Mouse (Mus musculus) testis, adult 2 months (tissue): ENCODE data around the gene Manbal. TPM values are rescaled to one million over a fixed set of nuclear protein-coding genes. Genes with fewer than 3 reads are reported as not detected.

Source experiments
- H3K27ac ChIP-seq: fragments of 200-500 bp; 2 replicates; pipeline ENCODE4 v1.5.1; 2012; ENCODE audit warnings: low read depth, low read length; ENCODE audit not compliant: control insufficient read depth, insufficient read depth
- H3K27me3 ChIP-seq: fragments of 200-500 bp; 2 replicates; pipeline ENCODE4 v1.6.1; 2012; ENCODE audit warnings: mild to moderate bottlenecking, low read length, moderate library complexity; ENCODE audit not compliant: control insufficient read depth, insufficient read depth
- H3K36me3 ChIP-seq: fragments of 200-500 bp; 2 replicates; pipeline ENCODE4 v1.6.1; 2012; ENCODE audit warnings: mild to moderate bottlenecking, low read length; ENCODE audit not compliant: control insufficient read depth, insufficient read depth
- H3K4me1 ChIP-seq: fragments of 200-500 bp; 2 replicates; pipeline ENCODE4 v1.6.1; 2012; ENCODE audit warnings: low read length; ENCODE audit not compliant: control insufficient read depth, insufficient read depth
- H3K4me3 ChIP-seq: fragments of 200-500 bp; 2 replicates; pipeline ENCODE4 v1.5.1; 2012; ENCODE audit warnings: low read depth, mild to moderate bottlenecking, low read length, moderate library complexity, mixed read lengths; ENCODE audit not compliant: control insufficient read depth
- CTCF ChIP-seq: fragments of 200-500 bp; IDR thresholded peaks from 2 replicates; pipeline ENCODE4 v1.5.1; 2012; ENCODE audit warnings: low read depth, mild to moderate bottlenecking, inconsistent platforms, low read length, moderate library complexity; ENCODE audit not compliant: control insufficient read depth, insufficient read depth, insufficient replicate concordance
- POLR2A ChIP-seq: fragments of 200-500 bp; IDR thresholded peaks from 2 replicates; pipeline ENCODE4 v1.6.1; 2012; ENCODE audit warnings: low read depth, mild to moderate bottlenecking, inconsistent platforms, low read length, moderate library complexity; ENCODE audit not compliant: control insufficient read depth
- polyA plus RNA-seq: library from polyadenylated mRNA; depleted of rRNA; stranded (reverse); fragments of >200 nt; gene quantifications from 2 replicates; pipeline ENCODE4 v1.2.3, GENCODE M21; 2012

Manbal gene
- polyA plus RNA-seq, 1 experiment, result 22.5 TPM

DNA sequence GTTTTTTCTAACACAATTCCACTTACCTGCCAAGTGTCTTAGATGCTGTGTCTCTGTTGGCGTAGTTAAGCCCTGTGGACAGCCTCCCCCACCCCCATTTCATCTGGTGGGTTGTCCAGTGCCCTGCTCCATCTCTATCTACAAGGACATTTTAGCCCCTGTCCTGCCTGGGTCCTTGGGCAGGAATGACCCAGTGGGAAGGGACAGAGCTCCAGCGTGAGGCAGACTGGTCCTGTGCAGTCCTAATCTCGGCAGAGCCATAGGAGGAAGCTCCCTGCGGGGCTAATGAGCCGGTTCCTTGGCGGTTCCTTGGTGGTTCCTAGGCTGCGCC lies 22.2 kb downstream of the Manbal start:
- Histone ChIP-seq H3K4me1 (peaks cover 3% of the 10 kb centered on the region), H3K36me3 (no peaks in the 10 kb centered on the region), H3K4me3 (no peak overlapping the region), H3K27ac (no peak overlapping the region), H3K27me3 (no peaks in the 10 kb centered on the region)
- TF ChIP-seq POLR2A (no peak), CTCF (no peak)

DNA sequence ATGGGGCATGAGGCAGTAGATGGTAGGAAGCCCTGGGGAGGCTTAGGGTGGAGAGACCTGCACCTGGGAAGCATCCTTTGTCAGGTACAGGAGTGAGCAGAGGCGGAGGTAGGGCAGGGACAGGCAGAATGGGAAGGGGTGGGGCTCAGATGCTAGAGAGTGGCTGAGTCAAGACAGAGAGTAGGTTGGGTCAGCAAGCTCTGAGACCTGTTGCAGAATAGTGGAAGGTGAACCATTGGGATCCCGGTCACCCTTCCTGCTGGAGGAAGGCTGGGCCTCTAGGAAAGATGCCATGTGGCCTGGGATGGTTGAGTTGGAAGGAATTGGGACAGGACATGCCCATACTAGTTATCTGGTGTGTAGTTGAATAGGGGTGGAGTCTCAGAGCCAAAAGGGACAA lies 24.9 kb downstream of the Manbal start:
- TF ChIP-seq CTCF (no peak), POLR2A (no peak)
- no peak overlapping the region for H3K27ac ChIP-seq

DNA sequence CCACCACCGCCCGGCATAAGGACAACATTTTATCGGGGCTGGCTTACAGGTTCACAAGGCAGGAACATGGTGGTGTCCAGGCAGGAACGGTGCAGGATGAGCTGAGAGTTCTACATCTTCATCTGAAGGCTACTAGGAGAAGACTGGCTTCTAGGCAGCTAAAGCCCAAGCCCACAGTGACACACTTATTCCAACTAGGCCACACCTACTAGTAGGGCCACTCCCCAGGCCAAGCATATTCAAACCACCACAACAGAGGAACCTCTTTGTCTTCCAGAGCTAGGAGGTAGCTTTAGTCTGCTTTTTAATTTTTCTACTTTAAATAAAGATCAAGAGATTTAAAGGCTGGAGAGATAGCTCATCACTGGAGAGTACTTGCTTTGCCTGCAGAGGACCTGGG lies 26.2 kb downstream of the Manbal start:
- Histone ChIP-seq H3K27ac (no peak overlapping the region), H3K36me3 (no peaks in the 10 kb centered on the region), H3K4me1 (peaks cover 3% of the 10 kb centered on the region), H3K4me3 (no peak overlapping the region), H3K27me3 (no peaks in the 10 kb centered on the region)
- TF ChIP-seq CTCF (no peak), POLR2A (no peak)

More for the DNA sequence above, 24.9 kb downstream of the Manbal start:
- H3K36me3 ChIP-seq, result no peaks in the 10 kb centered on the region
- H3K27me3 ChIP-seq, result no peaks in the 10 kb centered on the region
- peaks cover 3% of the 10 kb centered on the region for H3K4me1 ChIP-seq
- H3K4me3 ChIP-seq, result no peak overlapping the region

DNA sequence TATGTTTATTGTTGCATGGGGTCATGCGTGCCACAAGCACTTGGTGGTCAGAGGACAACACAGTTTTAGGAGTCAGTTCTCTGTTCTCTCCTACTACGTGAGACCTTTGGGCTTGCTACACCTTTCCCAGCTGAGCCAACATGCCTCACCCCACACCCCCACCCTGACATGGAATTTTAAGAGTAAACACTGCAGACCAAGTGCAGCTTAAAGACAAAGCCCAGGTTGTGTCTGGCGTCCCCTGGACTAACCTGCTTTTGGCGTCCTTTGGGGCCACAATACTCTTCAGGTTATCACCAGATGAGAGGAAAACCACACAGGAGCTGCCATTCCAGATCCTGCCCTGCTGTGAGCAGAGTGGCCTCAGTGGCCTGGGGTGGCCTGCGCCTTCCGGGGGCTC lies 27.5 kb downstream of the Manbal start:
- H3K4me1 ChIP-seq, result no peaks in the 10 kb centered on the region
- no peaks in the 10 kb centered on the region for H3K27me3 ChIP-seq
- no peaks in the 10 kb centered on the region for H3K36me3 ChIP-seq
- H3K4me3 ChIP-seq, result no peak overlapping the region
- H3K27ac ChIP-seq, result no peak overlapping the region
- TF ChIP-seq CTCF (no peak), POLR2A (no peak)

DNA sequence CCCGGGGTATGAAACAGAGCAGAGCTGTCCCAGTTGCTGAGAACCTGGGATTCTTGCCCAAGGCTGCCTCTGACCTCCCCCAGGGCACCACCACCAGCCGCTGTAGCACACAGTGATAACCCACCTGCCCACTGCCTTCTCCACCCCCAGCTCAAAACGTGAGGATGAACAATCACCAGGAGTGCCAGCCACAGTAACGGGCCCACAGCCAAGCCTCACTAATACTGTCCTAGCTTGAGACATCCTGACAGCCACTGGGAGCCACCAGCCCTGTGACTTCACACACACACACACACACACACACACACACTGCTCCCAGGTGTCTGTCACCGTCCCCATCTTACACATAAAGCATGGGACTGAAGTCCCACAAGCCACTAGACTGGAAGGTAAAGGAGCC lies 28.0 kb downstream of the Manbal start:
- Histone ChIP-seq H3K27ac (no peak overlapping the region), H3K36me3 (no peaks in the 10 kb centered on the region)

DNA sequence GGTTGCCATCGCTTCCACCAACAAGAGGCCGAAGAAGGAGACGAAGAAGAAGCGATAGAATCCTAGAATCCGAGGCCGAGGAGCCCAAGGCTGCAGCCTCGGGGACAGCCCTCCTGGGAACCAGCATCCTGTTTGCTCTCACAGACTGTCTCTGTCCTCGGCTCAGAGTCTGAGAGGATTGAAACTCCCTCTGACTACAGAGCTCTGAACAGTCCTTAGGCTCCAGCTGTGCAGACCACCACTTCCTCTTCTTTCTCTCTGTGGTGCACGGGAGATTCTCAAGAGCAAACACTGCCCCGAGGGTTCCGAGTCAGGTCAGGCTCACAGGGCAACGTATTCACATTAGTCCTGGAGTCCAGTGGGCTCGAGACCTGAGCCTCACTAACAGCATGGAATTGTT lies 28.6 kb downstream of the Manbal start:
- H3K4me1 ChIP-seq, result no peaks in the 10 kb centered on the region
- no peaks in the 10 kb centered on the region for H3K27me3 ChIP-seq
- H3K36me3 ChIP-seq, result no peaks in the 10 kb centered on the region
- no peak overlapping the region for H3K27ac ChIP-seq
- TF ChIP-seq POLR2A, result no peak
- TF ChIP-seq CTCF, result no peak
- H3K4me3 ChIP-seq, result no peak overlapping the region

More for the DNA sequence above, 28.0 kb downstream of the Manbal start:
- Histone ChIP-seq H3K4me1 (no peaks in the 10 kb centered on the region), H3K4me3 (no peak overlapping the region), H3K27me3 (no peaks in the 10 kb centered on the region)
- no peak for TF ChIP-seq CTCF
- TF ChIP-seq POLR2A, result no peak

DNA sequence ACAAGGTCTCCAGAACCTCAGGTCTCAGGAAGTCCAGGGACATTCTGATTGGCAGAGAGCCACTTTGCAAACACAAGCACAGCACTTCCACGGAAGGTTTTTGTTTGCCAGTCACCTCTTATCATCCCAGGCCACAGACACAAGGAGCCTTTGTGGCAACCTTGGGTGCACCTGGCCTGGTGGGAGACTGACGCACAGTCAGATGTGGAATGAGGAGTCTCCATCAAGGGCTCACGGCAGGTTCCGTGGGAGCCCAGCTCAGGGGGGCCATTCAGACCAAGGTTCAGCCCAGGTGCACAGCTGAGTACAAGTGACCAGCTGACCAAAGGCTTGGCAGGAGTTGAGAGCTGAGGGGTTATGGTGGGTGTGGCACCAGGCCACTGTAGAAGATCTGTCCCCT lies 30.0 kb downstream of the Manbal start:
- Histone ChIP-seq H3K27ac (no peak overlapping the region), H3K36me3 (no peaks in the 10 kb centered on the region)
- TF ChIP-seq CTCF (no peak), POLR2A (no peak)

DNA sequence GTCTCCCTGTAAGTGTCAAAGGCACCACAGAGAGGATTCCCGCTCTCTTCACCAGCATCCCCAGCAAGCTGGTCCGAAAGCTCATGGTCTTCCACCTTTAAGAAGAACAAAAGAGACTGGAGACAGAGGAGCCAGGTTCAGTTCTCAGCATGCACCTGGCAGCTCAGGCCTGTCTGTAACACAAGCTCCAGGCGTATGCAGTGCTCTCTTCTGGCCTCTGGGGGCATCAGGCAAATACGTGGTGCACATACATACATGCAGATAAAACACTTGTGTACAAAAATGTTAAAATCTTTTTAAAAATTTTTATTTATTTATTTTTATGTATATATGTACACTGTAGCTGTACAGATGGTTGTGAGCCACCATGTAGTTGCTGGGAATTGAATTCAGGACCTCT lies 31.1 kb downstream of the Manbal start:
- Histone ChIP-seq H3K36me3 (no peaks in the 10 kb centered on the region), H3K27ac (no peak overlapping the region), H3K27me3 (no peaks in the 10 kb centered on the region), H3K4me3 (no peak overlapping the region), H3K4me1 (no peaks in the 10 kb centered on the region)
- TF ChIP-seq POLR2A, result no peak
- no peak; the same call in 1 of the 2 replicates for TF ChIP-seq CTCF

More for the DNA sequence above, 30.0 kb downstream of the Manbal start:
- Histone ChIP-seq H3K4me1 (no peaks in the 10 kb centered on the region), H3K4me3 (no peak overlapping the region), H3K27me3 (no peaks in the 10 kb centered on the region)
